Comparison of ENCODE assay signal across 10 mouse cellular contexts in the genomic region with DNA sequence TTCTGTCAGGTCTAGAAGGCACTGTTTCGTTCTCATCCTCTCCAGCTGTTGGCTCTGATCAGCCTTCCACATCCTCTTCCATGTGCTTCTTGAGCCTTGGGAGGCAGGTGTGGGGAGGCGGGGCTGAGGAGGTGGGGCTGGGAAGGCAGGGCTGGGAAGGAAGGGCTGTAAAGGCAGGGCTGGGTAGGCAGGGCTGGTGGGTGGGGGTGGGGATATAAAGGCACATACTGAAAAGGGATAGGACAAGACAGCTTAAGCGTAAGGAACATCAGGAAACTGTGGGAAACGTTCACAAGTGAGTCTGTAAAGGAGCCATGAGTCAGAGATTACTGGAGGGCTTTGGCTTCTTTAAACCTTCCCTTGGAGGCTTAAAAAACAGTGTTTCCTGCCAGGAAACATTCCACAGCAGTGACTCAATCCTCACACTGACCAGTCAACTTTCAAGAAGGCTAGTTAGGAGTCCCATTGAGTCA. TPM values are rescaled to one million over a fixed set of nuclear protein-coding genes. Genes with fewer than 3 reads are reported as not detected.
DNase-seq lines count a peak whose midpoint lies in the region; ATAC-seq lines count a peak whose summit lies in the region.
"Had no signal": no experiment of that assay in that cellular context is flagged by ENCODE, and none has a peak within 500 bp of the region (broad histone marks: within the 10 kb centered on the region; RNA-seq: fewer than 3 reads in every experiment).

No protein-coding gene starts in this region.

- WGBS in heart, embryonic 10.5 days: 48% methylated on average over 4 of the region's 4 CpGs
- WGBS in heart, embryonic 15.5 days: 35% methylated on average over 4 of the region's 4 CpGs

- H3K27me3 ChIP-seq in heart, embryonic 10.5 days (ENCODE audit: insufficient read depth, poor library complexity, severe bottlenecking): no peaks in the 10 kb centered on the region; the same call in 1 of the 2 replicates
- H3K27me3 ChIP-seq in heart, embryonic 15.5 days: no peaks in the 10 kb centered on the region

- H3K4me2 ChIP-seq in heart, embryonic 15.5 days: no peak overlapping the region

- 0 out of 2 replicates have a peak, but pooled peaks cover 4% of the 10 kb centered on the region for H3K9me3 ChIP-seq in heart, embryonic 10.5 days
- 0 out of 2 replicates have a peak, but pooled peaks cover 3% of the 10 kb centered on the region for H3K9me3 ChIP-seq in heart, embryonic 15.5 days (replicated peaks)

- H3K4me1 ChIP-seq in heart, embryonic 10.5 days: 0 out of 2 replicates have a peak, but pooled peaks cover 5% of the 10 kb centered on the region
- no peaks in the 10 kb centered on the region for H3K4me1 ChIP-seq in heart, embryonic 15.5 days (replicated peaks)

- H3K9ac ChIP-seq in heart, embryonic 15.5 days: no peak overlapping the region

- DNase-seq in heart, adult 18-20 months: peak; percentile 65 to 85
- DNase-seq in heart, embryonic 10.5 days (ENCODE audit: low spot score): no peak
- peak; percentile 98 for DNase-seq in NIH3T3 (ENCODE audit: low read depth)
- DNase-seq in lung, postnatal 25 days (ENCODE audit: low spot score): peak; percentile 87
- DNase-seq in left cerebral cortex, adult 8-10 months (ENCODE audit: low spot score in 2 of 2): no peak
- DNase-seq in left cerebral cortex, postnatal 4 days: no peak
- DNase-seq in left cerebral cortex, adult 11 months (ENCODE audit: low spot score): no peak
- DNase-seq: thymus, adult 18-20 months had no signal

- no peaks in the 10 kb centered on the region for H3K36me3 ChIP-seq in heart, embryonic 10.5 days
- H3K36me3 ChIP-seq in heart, embryonic 15.5 days: no peaks in the 10 kb centered on the region

- intact Hi-C loops in left cerebral cortex, postnatal 4 days (cut with DNase I): no loop called here

- H3K4me3 ChIP-seq in heart, embryonic 10.5 days: no peak overlapping the region
- no peak overlapping the region for H3K4me3 ChIP-seq in heart, embryonic 15.5 days

- peak; percentile 44; the same call in 1 of the 2 replicates for ATAC-seq in heart, embryonic 15.5 days (replicated peaks; ENCODE audit: insufficient number of reproducible peaks, insufficient read depth, low FRiP score, low read depth)

- H3K27ac ChIP-seq in heart, embryonic 10.5 days: no peak overlapping the region
- no peak overlapping the region for H3K27ac ChIP-seq in heart, embryonic 15.5 days

RNA-seq across cellular contexts. Expression of a gene that starts 21.0 kb away (rescaled TPM):
- not detected for total RNA-seq in heart, adult 18-20 months (2021)
- polyA plus RNA-seq in heart, embryonic 10.5 days (2016; fragmentation: Nextera tagmentation; extraction: Ambion mirVana): not detected in 2 replicates
- not detected in 2 replicates for polyA plus RNA-seq in heart, embryonic 15.5 days (2015; fragmentation: Nextera tagmentation; extraction: Ambion mirVana)
- total RNA-seq in left cerebral cortex, adult 8-10 months (2022): not detected
- not detected for total RNA-seq in left cerebral cortex, postnatal 4 days (2021)
- polyA plus RNA-seq: embryonic facial prominence, embryonic 11.5 days had no signal

Comparison
In these comparisons a context has a peak if more than half of its experiments do, and no peak if none do; other contexts are left out.
1. DNase-seq: peak in heart, adult 18-20 months (2 of 2), NIH3T3 (single experiment) and lung, postnatal 25 days (single experiment); none in heart, embryonic 10.5 days (single experiment), left cerebral cortex, adult 8-10 months (0 of 2), left cerebral cortex, postnatal 4 days (single experiment) and left cerebral cortex, adult 11 months (single experiment).